Mouse (Mus musculus): ENCODE data around the gene Rhbdf1. TPM values are rescaled to one million over a fixed set of nuclear protein-coding genes. Genes with fewer than 3 reads are reported as not detected.
"Not testable (repeated sequence)": the region's sequence is repeated elsewhere in the genome, so short reads cannot be mapped to it uniquely, and the experiment has no call there.

Gene Rhbdf1
- polyA plus RNA-seq, 1 experiment: 16.1 TPM

- TF ChIP-seq GATA1 (IDR thresholded peaks at IDR 0.05; ENCODE audit: borderline replicate concordance, low read length) (no peak), FLI1 (IDR thresholded peaks at IDR 0.05; ENCODE audit: low read length) (no peak)
- H3K4me1 ChIP-seq: peaks cover 16% of the 10 kb centered on the region; the same call in 1 of the 2 replicates
- peaks cover 66% of the 10 kb centered on the region for H3K27me3 ChIP-seq (replicated peaks)
- peaks cover 54% of the 10 kb centered on the region for H3K36me3 ChIP-seq (replicated peaks; ENCODE audit: low read length)
- H3K4me3 ChIP-seq (replicated peaks): no peak overlapping the region
- no peaks in the 10 kb centered on the region for H3K9me3 ChIP-seq
Observed at GRCm38 (mm10) chr11:32215372-32216162, 6.5 kb downstream of the Rhbdf1 start.

DNA sequence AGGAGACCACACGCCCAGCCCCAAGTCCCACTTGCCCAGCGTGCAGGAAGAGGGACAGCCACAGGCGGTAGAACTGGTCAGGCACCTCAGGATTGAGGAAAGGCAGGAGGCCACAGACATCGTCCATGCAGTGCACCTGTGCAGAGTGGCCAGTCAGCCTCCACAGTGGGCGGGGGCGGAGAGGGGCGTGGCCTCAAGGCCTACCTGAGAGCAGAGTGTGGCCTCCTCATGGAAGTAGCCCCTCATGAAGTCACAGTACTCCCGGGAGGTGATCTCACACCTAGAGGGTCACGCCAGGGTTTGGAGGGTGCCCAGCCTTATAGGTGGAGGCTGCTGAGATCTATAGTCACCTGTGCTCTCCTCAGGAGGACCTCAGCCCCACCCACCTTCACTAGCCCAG lies 11.5 kb downstream of the Rhbdf1 start:
- peaks cover 12% of the 10 kb centered on the region for H3K4me1 ChIP-seq
- peaks cover 89% of the 10 kb centered on the region for H3K36me3 ChIP-seq (replicated peaks; ENCODE audit: low read length)
- TF ChIP-seq GATA1 (IDR thresholded peaks at IDR 0.05; ENCODE audit: borderline replicate concordance, low read length): no peak
- no peak for TF ChIP-seq FLI1 (IDR thresholded peaks at IDR 0.05; ENCODE audit: low read length)
- peaks cover 24% of the 10 kb centered on the region for H3K27me3 ChIP-seq (replicated peaks)
- no peaks in the 10 kb centered on the region for H3K9me3 ChIP-seq
- no peak overlapping the region for H3K4me3 ChIP-seq (replicated peaks)

GRCm38 (mm10) chr11:32205058-32205873 lies 16.8 kb downstream of the Rhbdf1 start, which contains the start of gene Snrnp25:
Snrnp25 (plus strand) TSS chr11:32205415.
- TF ChIP-seq FLI1 (IDR thresholded peaks at IDR 0.05; ENCODE audit: low read length): no peak
- TF ChIP-seq GATA1 (IDR thresholded peaks at IDR 0.05; ENCODE audit: borderline replicate concordance, low read length): 0 out of 3 replicates have a peak, but pooled peaks have one; percentile 59
- Histone ChIP-seq H3K27me3 (replicated peaks) (peaks cover under 1% of the 10 kb centered on the region), H3K4me1 (peaks cover 37% of the 10 kb centered on the region), H3K36me3 (replicated peaks; ENCODE audit: low read length) (peaks cover 38% of the 10 kb centered on the region), H3K4me3 (replicated peaks) (peak within 1 kb of the TSS; percentile 98), H3K9me3 (no peaks in the 10 kb centered on the region)

DNA sequence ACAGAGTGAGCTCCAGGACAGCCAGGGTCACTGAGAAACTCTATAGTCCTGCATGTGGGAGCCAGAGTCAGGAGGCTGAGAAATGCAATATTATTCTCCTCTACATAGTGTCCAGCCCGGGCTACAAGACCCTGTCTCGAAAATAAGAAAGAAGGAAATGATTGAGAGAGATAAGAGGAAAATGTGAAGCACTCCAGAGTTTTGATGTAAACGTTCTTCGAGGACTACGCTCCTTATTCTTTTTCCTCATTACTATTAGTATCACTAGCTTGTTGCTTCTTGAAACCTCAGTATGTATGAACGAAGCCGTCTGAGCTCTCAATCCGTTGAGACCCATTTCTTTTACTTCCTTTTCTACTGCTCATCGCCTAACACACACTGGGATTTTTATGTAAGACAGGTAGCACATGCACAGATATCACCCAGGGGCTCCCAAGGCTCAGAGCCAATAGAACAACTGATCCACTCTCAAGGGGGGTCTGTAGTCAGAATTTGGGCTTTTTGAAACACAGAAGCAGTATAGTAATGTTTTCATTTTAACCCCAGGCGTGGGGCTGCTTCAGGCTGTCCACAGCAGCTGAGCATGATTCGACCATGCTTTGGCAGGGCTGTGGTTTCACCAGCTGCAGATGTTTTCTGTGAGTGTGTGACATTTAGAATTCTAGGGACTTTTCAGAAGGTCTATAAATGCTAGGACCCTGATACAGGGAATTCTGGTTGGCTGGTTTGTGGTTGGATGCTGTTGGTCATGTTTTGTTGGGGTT lies 20.0 kb downstream of the Rhbdf1 start:
- peaks cover 58% of the 10 kb centered on the region for H3K4me1 ChIP-seq

GRCm38 (mm10) chr11:32200992-32201391 lies 21.1 kb downstream of the Rhbdf1 start:
- H3K4me3 ChIP-seq (replicated peaks); H3K36me3 ChIP-seq (replicated peaks; ENCODE audit: low read length); H3K9me3 ChIP-seq: not testable (repeated sequence)
- Histone ChIP-seq H3K4me1 (peaks cover 57% of the 10 kb centered on the region), H3K27me3 (replicated peaks) (peaks cover 21% of the 10 kb centered on the region)

More for the DNA sequence above, 20.0 kb downstream of the Rhbdf1 start:
- no peak for TF ChIP-seq GATA1 (IDR thresholded peaks at IDR 0.05; ENCODE audit: borderline replicate concordance, low read length)
- no peak for TF ChIP-seq FLI1 (IDR thresholded peaks at IDR 0.05; ENCODE audit: low read length)
- Histone ChIP-seq H3K36me3 (replicated peaks; ENCODE audit: low read length) (peaks cover 7% of the 10 kb centered on the region), H3K27me3 (replicated peaks) (peaks cover 11% of the 10 kb centered on the region), H3K4me3 (replicated peaks) (no peak overlapping the region), H3K9me3 (no peaks in the 10 kb centered on the region)

- TF ChIP-seq GATA1 (IDR thresholded peaks at IDR 0.05; ENCODE audit: borderline replicate concordance, low read length) (no peak), FLI1 (IDR thresholded peaks at IDR 0.05; ENCODE audit: low read length) (no peak)
- peaks cover 59% of the 10 kb centered on the region for H3K4me1 ChIP-seq
- no peaks in the 10 kb centered on the region for H3K9me3 ChIP-seq
- no peaks in the 10 kb centered on the region for H3K36me3 ChIP-seq (replicated peaks; ENCODE audit: low read length)
- peak within 1 kb of the TSS; percentile 50 for H3K4me3 ChIP-seq (replicated peaks)
- H3K27me3 ChIP-seq (replicated peaks): peaks cover 27% of the 10 kb centered on the region
Observed at GRCm38 (mm10) chr11:32200075-32200601, 22.0 kb downstream of the Rhbdf1 start, which contains the start of gene Il9r. Il9r (minus strand) TSS chr11:32200279.

DNA sequence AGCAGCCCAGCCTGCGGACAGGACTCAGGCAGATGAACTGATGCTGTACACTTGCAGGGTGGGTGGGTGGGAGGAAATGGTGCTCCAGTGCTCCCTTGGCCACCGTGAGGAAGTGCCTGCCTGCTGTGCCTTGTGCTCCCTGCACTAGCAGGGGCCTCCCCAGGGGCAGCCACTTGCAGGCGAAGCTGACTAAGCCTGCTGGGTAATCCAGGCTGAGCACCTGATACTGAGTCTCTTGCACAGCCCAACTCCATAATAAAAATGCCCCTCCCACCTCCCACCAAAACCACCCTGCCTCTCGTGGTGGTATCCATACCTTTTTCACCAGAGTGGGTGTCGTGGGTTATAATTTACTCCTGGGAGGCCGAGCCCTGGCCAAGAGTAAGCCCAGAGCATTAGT lies 22.9 kb downstream of the Rhbdf1 start:
- peaks cover 54% of the 10 kb centered on the region for H3K4me1 ChIP-seq
- H3K36me3 ChIP-seq (replicated peaks; ENCODE audit: low read length): no peaks in the 10 kb centered on the region
- TF ChIP-seq GATA1 (IDR thresholded peaks at IDR 0.05; ENCODE audit: borderline replicate concordance, low read length) (no peak), FLI1 (IDR thresholded peaks at IDR 0.05; ENCODE audit: low read length) (no peak)
- H3K27me3 ChIP-seq (replicated peaks): peaks cover 35% of the 10 kb centered on the region
- peak overlapping the region; percentile 53 for H3K4me3 ChIP-seq (replicated peaks)
- H3K9me3 ChIP-seq: no peaks in the 10 kb centered on the region

DNA sequence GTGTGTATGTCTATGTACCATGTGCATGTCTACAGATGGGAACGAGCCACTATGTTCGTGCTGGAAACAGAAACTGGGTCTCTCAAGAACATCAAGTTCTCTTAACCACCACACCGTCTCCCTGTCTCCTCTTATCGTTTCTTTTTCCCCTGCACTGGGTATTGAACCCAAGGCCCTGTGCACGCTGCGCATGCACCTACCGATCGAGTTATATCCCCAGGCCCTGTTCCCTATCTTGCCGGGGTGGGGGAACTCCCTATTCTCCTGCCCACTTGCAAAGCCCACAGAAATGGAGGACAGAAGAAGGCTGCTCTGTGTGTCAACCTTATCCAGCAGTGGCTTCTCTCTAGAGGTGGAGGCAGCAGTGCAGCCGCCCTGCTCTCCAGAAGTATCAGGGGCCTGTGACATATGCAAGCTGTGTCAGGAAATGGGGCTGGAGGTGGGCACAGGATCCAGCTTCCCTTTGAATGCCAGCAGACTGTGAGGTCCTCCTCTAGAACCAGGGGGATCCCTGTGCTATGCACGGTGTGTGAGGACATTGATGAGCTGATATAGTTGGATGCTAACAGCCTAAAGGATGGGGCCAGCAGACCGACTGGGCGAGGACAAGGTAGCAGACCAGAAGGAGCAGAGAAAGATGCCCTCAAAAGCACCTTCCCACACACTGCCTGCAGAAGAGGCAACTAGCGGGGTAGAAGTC lies 23.7 kb downstream of the Rhbdf1 start:
- peaks cover 54% of the 10 kb centered on the region for H3K4me1 ChIP-seq
- H3K4me3 ChIP-seq (replicated peaks): no peak overlapping the region
- H3K27me3 ChIP-seq (replicated peaks): peaks cover 44% of the 10 kb centered on the region
- no peaks in the 10 kb centered on the region for H3K9me3 ChIP-seq
- TF ChIP-seq FLI1 (IDR thresholded peaks at IDR 0.05; ENCODE audit: low read length) (no peak), GATA1 (IDR thresholded peaks at IDR 0.05; ENCODE audit: borderline replicate concordance, low read length) (no peak)
- H3K36me3 ChIP-seq (replicated peaks; ENCODE audit: low read length): no peaks in the 10 kb centered on the region

GRCm38 (mm10) chr11:32197766-32198165 lies 24.3 kb downstream of the Rhbdf1 start:
- no peak overlapping the region for H3K4me3 ChIP-seq (replicated peaks)
- peaks cover 51% of the 10 kb centered on the region for H3K4me1 ChIP-seq
- H3K36me3 ChIP-seq (replicated peaks; ENCODE audit: low read length): no peaks in the 10 kb centered on the region
- peaks cover 48% of the 10 kb centered on the region for H3K27me3 ChIP-seq (replicated peaks)
- TF ChIP-seq GATA1 (IDR thresholded peaks at IDR 0.05; ENCODE audit: borderline replicate concordance, low read length) (no peak), FLI1 (IDR thresholded peaks at IDR 0.05; ENCODE audit: low read length) (no peak)
- no peaks in the 10 kb centered on the region for H3K9me3 ChIP-seq
